Mouse (Mus musculus) forebrain, embryonic 13.5 days (tissue): ENCODE measurements around the gene Abhd12b. TPM values are rescaled to one million over a fixed set of nuclear protein-coding genes. Genes with fewer than 3 reads are reported as not detected.

Experiments used
- polyA plus RNA-seq: library from polyadenylated mRNA; unstranded; fragments of >200 nt; fragmentation: Nextera tagmentation; extraction: Ambion mirVana; gene quantifications from 2 replicates; pipeline ENCODE4 v1.2.1, GENCODE M21; 2015

The Abhd12b gene
- polyA plus RNA-seq, 1 experiment from 2014 or later = not detected

Other genes starting within 250 kb of the Abhd12b start
- gene Sav1, start 167.1 kb upstream of the Abhd12b start, polyA plus RNA-seq = 1.1 and 1.5 TPM in 2 replicates
- gene Nin, start 40.4 kb upstream of the Abhd12b start, polyA plus RNA-seq = 14.1 and 14.5 TPM in 2 replicates
- gene Pygl, start 77.3 kb downstream of the Abhd12b start, polyA plus RNA-seq = 2.5 and 3.4 TPM in 2 replicates
- gene Trim9, start 193.5 kb downstream of the Abhd12b start, polyA plus RNA-seq = 21.7 and 26.8 TPM in 2 replicates